Mouse (Mus musculus): ENCODE measurements at regions not wholly inside any gene's neighbourhood (a gene's known extent, or its start where the extent isn't known, plus 50 kb on each side); places are given as distances from the start of the nearest gene placed in this dataset.

GRCm38 (mm10) chr14:67153621-67154020 is 1144.6 kb upstream of the Gulo start:
- no peak overlapping the region for H3K4me3 ChIP-seq
- WGBS, result 38% methylated on average over 3 of the region's 3 CpGs
- peaks cover 7% of the 10 kb centered on the region; the same call in 1 of the 2 replicates for H3K27me3 ChIP-seq
- H3K36me3 ChIP-seq, result no peaks in the 10 kb centered on the region
- no peak overlapping the region for H3K9ac ChIP-seq
- ATAC-seq (ENCODE audit: insufficient number of reproducible peaks, insufficient read depth, low FRiP score, low TSS enrichment, low read depth), result no peak
- H3K9me3 ChIP-seq, result no peaks in the 10 kb centered on the region
- H3K4me1 ChIP-seq, result peaks cover 9% of the 10 kb centered on the region
- H3K27ac ChIP-seq, result no peak overlapping the region
- no peak overlapping the region for H3K4me2 ChIP-seq

- H3K27ac ChIP-seq, result no peak overlapping the region
- H3K4me1 ChIP-seq, result no peaks in the 10 kb centered on the region
- no peak overlapping the region for H3K4me3 ChIP-seq
- H3K4me2 ChIP-seq, result no peak overlapping the region
- 0 out of 2 replicates have a peak, but pooled peaks have one; percentile 32 for ATAC-seq (ENCODE audit: insufficient number of reproducible peaks, insufficient read depth, low FRiP score, low TSS enrichment, low read depth)
- H3K36me3 ChIP-seq, result no peaks in the 10 kb centered on the region
- peaks cover 10% of the 10 kb centered on the region for H3K27me3 ChIP-seq
- 54% methylated on average over 7 of the region's 7 CpGs for WGBS
- H3K9ac ChIP-seq, result no peak overlapping the region
- H3K9me3 ChIP-seq, result no peaks in the 10 kb centered on the region
These were observed 1141.0 kb upstream of the Gulo start for GRCm38 (mm10) chr14:67149961-67150471.

- no peak for ATAC-seq (ENCODE audit: insufficient number of reproducible peaks, insufficient read depth, low FRiP score, low TSS enrichment, low read depth)
- Histone ChIP-seq H3K9ac (no peak overlapping the region), H3K9me3 (no peaks in the 10 kb centered on the region), H3K27ac (no peak overlapping the region), H3K4me2 (no peak overlapping the region), H3K36me3 (no peaks in the 10 kb centered on the region), H3K4me1 (peaks cover 8% of the 10 kb centered on the region; the same call in 1 of the 2 replicates), H3K4me3 (no peak overlapping the region), H3K27me3 (peaks cover 16% of the 10 kb centered on the region)
- 70% methylated on average over 8 of the region's 8 CpGs for WGBS
These were observed 1140.1 kb upstream of the Gulo start for GRCm38 (mm10) chr14:67149091-67149490.

- Histone ChIP-seq H3K27ac (no peak overlapping the region), H3K4me3 (no peak overlapping the region), H3K4me2 (no peak overlapping the region), H3K9me3 (no peaks in the 10 kb centered on the region), H3K36me3 (no peaks in the 10 kb centered on the region), H3K27me3 (peaks cover 34% of the 10 kb centered on the region), H3K9ac (no peak overlapping the region), H3K4me1 (peaks cover 27% of the 10 kb centered on the region)
- no peak for ATAC-seq (ENCODE audit: insufficient number of reproducible peaks, insufficient read depth, low FRiP score, low TSS enrichment, low read depth)
- WGBS, result 76% methylated on average over 12 of the region's 12 CpGs
These were observed 1137.6 kb upstream of the Gulo start for GRCm38 (mm10) chr14:67146602-67147001.

GRCm38 (mm10) chr14:67145046-67145445 is 1136.0 kb upstream of the Gulo start:
- Histone ChIP-seq H3K9me3 (no peaks in the 10 kb centered on the region), H3K4me3 (no peak overlapping the region), H3K27me3 (peaks cover 35% of the 10 kb centered on the region), H3K36me3 (no peaks in the 10 kb centered on the region), H3K27ac (no peak overlapping the region), H3K4me1 (peaks cover 34% of the 10 kb centered on the region), H3K4me2 (no peak overlapping the region), H3K9ac (no peak overlapping the region)
- ATAC-seq (ENCODE audit: insufficient number of reproducible peaks, insufficient read depth, low FRiP score, low TSS enrichment, low read depth), result no peak
- 87% methylated on average over 6 of the region's 6 CpGs for WGBS

- no peaks in the 10 kb centered on the region for H3K9me3 ChIP-seq
- no peak overlapping the region for H3K4me3 ChIP-seq
- H3K4me2 ChIP-seq, result no peak overlapping the region
- 73% methylated on average over 4 of the region's 4 CpGs for WGBS
- ATAC-seq (ENCODE audit: insufficient number of reproducible peaks, insufficient read depth, low FRiP score, low TSS enrichment, low read depth), result no peak
- peaks cover 33% of the 10 kb centered on the region for H3K27me3 ChIP-seq
- no peaks in the 10 kb centered on the region for H3K36me3 ChIP-seq
- no peak overlapping the region for H3K9ac ChIP-seq
- H3K4me1 ChIP-seq, result peaks cover 37% of the 10 kb centered on the region
- no peak overlapping the region for H3K27ac ChIP-seq
These were observed 1135.5 kb upstream of the Gulo start for GRCm38 (mm10) chr14:67144461-67144985.

GRCm38 (mm10) chr14:67143826-67144225 is 1134.8 kb upstream of the Gulo start:
- H3K27ac ChIP-seq, result no peak overlapping the region
- no peak overlapping the region for H3K9ac ChIP-seq
- peaks cover 40% of the 10 kb centered on the region for H3K4me1 ChIP-seq
- ATAC-seq (ENCODE audit: insufficient number of reproducible peaks, insufficient read depth, low FRiP score, low TSS enrichment, low read depth), result no peak
- no peaks in the 10 kb centered on the region for H3K36me3 ChIP-seq
- peaks cover 33% of the 10 kb centered on the region for H3K27me3 ChIP-seq
- H3K9me3 ChIP-seq, result no peaks in the 10 kb centered on the region
- H3K4me2 ChIP-seq, result no peak overlapping the region
- WGBS, result 42% methylated on average over 6 of the region's 6 CpGs
- no peak overlapping the region for H3K4me3 ChIP-seq

- peaks cover 40% of the 10 kb centered on the region for H3K4me1 ChIP-seq
- no peak overlapping the region for H3K4me2 ChIP-seq
- H3K36me3 ChIP-seq, result no peaks in the 10 kb centered on the region
- H3K4me3 ChIP-seq, result no peak overlapping the region
- no peak overlapping the region for H3K9ac ChIP-seq
- peaks cover 33% of the 10 kb centered on the region for H3K27me3 ChIP-seq
- 74% methylated on average over 6 of the region's 6 CpGs for WGBS
- H3K27ac ChIP-seq, result no peak overlapping the region
- H3K9me3 ChIP-seq, result no peaks in the 10 kb centered on the region
- ATAC-seq (ENCODE audit: insufficient number of reproducible peaks, insufficient read depth, low FRiP score, low TSS enrichment, low read depth), result no peak
These were observed 1133.7 kb upstream of the Gulo start for GRCm38 (mm10) chr14:67142556-67143250.

GRCm38 (mm10) chr14:67141581-67142441 is 1132.8 kb upstream of the Gulo start:
- Histone ChIP-seq H3K36me3 (no peaks in the 10 kb centered on the region), H3K27ac (no peak overlapping the region), H3K4me3 (no peak overlapping the region), H3K9me3 (no peaks in the 10 kb centered on the region), H3K27me3 (peaks cover 31% of the 10 kb centered on the region), H3K4me1 (peaks cover 40% of the 10 kb centered on the region), H3K4me2 (peak overlapping the region; percentile 22; the same call in 1 of the 2 replicates), H3K9ac (no peak overlapping the region)
- 29% methylated on average over 15 of the region's 15 CpGs for WGBS
- no peak for ATAC-seq (ENCODE audit: insufficient number of reproducible peaks, insufficient read depth, low FRiP score, low TSS enrichment, low read depth)

- Histone ChIP-seq H3K9ac (no peak overlapping the region), H3K4me3 (no peak overlapping the region), H3K36me3 (no peaks in the 10 kb centered on the region), H3K4me1 (peaks cover 44% of the 10 kb centered on the region), H3K27ac (no peak overlapping the region), H3K27me3 (peaks cover 31% of the 10 kb centered on the region), H3K9me3 (no peaks in the 10 kb centered on the region), H3K4me2 (no peak overlapping the region)
- ATAC-seq (ENCODE audit: insufficient number of reproducible peaks, insufficient read depth, low FRiP score, low TSS enrichment, low read depth), result no peak
- 80% methylated on average over 7 of the region's 7 CpGs for WGBS
These were observed 1132.1 kb upstream of the Gulo start for GRCm38 (mm10) chr14:67141151-67141550.

- no peak overlapping the region for H3K4me3 ChIP-seq
- peaks cover 56% of the 10 kb centered on the region for H3K4me1 ChIP-seq
- H3K27me3 ChIP-seq, result peaks cover 31% of the 10 kb centered on the region
- no peak overlapping the region for H3K9ac ChIP-seq
- no peak overlapping the region for H3K27ac ChIP-seq
- no peaks in the 10 kb centered on the region for H3K36me3 ChIP-seq
- H3K9me3 ChIP-seq, result no peaks in the 10 kb centered on the region
- ATAC-seq (ENCODE audit: insufficient number of reproducible peaks, insufficient read depth, low FRiP score, low TSS enrichment, low read depth), result no peak
- H3K4me2 ChIP-seq, result no peak overlapping the region
These were observed 1130.7 kb upstream of the Gulo start for GRCm38 (mm10) chr14:67139674-67140073.
